21 mouse cellular contexts compared by ENCODE assay signal in the genomic region with DNA sequence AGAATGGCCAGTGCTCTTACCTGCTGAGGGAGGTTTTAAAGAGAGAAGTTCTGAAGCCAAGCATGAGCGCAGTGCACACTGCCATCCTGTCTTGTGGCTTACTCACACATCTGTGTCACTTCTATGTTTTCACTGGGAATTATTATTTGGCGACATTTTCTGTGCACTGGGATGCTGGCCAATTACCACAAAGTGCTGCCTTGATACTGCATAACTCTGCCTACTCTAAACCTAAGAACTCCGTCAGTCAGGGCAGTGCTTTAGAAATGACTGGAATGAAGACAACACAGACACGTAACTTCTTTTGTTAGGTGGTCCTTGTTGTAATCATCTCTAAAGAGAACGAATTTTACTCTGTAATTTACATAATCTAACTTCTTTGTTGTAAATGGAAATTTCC.
A peak's percentile ranks its signal among the peaks of the same experiment; 100 is the strongest.
DNase-seq lines count a peak whose midpoint lies in the region; ATAC-seq and TF ChIP-seq lines count a peak whose summit lies in the region.
"Had no signal": no experiment of that assay in that cellular context is flagged by ENCODE, and none has a peak within 500 bp of the region (broad histone marks: within the 10 kb centered on the region; RNA-seq: fewer than 3 reads in every experiment).

No protein-coding gene starts in this region.

- no peaks in the 10 kb centered on the region for H3K36me3 ChIP-seq in embryonic facial prominence, embryonic 14.5 days (ENCODE audit: control insufficient read depth, insufficient read depth, low read length)
- no peaks in the 10 kb centered on the region for H3K36me3 ChIP-seq in embryonic facial prominence, embryonic 10.5 days (replicated peaks)
- no peaks in the 10 kb centered on the region for H3K36me3 ChIP-seq in limb, embryonic 14.5 days (ENCODE audit: control insufficient read depth, insufficient read depth, low read length)
- no peaks in the 10 kb centered on the region for H3K36me3 ChIP-seq in limb, embryonic 10.5 days
- no peaks in the 10 kb centered on the region for H3K36me3 ChIP-seq in kidney, embryonic 14.5 days (ENCODE audit: control insufficient read depth, insufficient read depth, low read length)
- H3K36me3 ChIP-seq: heart, embryonic 12.5 days; limb, embryonic 13.5 days had no signal

- H3K4me3 ChIP-seq in embryonic facial prominence, embryonic 14.5 days (ENCODE audit: low read depth, low read length): no peak overlapping the region
- H3K4me3 ChIP-seq in embryonic facial prominence, embryonic 10.5 days: no peak overlapping the region
- no peak overlapping the region for H3K4me3 ChIP-seq in limb, embryonic 14.5 days (replicated peaks; ENCODE audit: low read length)
- H3K4me3 ChIP-seq in limb, embryonic 10.5 days: no peak overlapping the region
- no peak overlapping the region for H3K4me3 ChIP-seq in kidney, embryonic 14.5 days (ENCODE audit: low read length)
- H3K4me3 ChIP-seq: heart, embryonic 12.5 days; limb, embryonic 13.5 days; myocyte had no signal

- no peaks in the 10 kb centered on the region for H3K9me3 ChIP-seq in embryonic facial prominence, embryonic 14.5 days (ENCODE audit: control insufficient read depth, low read length)
- no peaks in the 10 kb centered on the region for H3K9me3 ChIP-seq in embryonic facial prominence, embryonic 10.5 days
- no peaks in the 10 kb centered on the region for H3K9me3 ChIP-seq in limb, embryonic 14.5 days (ENCODE audit: control insufficient read depth, low read length)
- no peaks in the 10 kb centered on the region for H3K9me3 ChIP-seq in limb, embryonic 10.5 days (replicated peaks)
- H3K9me3 ChIP-seq in kidney, embryonic 14.5 days (ENCODE audit: control insufficient read depth, low read length): no peaks in the 10 kb centered on the region
- H3K9me3 ChIP-seq: heart, embryonic 12.5 days; limb, embryonic 13.5 days had no signal

- H3K9ac ChIP-seq in embryonic facial prominence, embryonic 14.5 days (ENCODE audit: low read depth, low read length): no peak overlapping the region
- H3K9ac ChIP-seq in limb, embryonic 14.5 days (ENCODE audit: low read depth, low read length, severe bottlenecking): no peak overlapping the region
- H3K9ac ChIP-seq in kidney, embryonic 14.5 days (ENCODE audit: low read depth, low read length): no peak overlapping the region
- H3K9ac ChIP-seq: heart, embryonic 12.5 days; limb, embryonic 13.5 days; liver, embryonic 14.5 days had no signal

- no peak for ATAC-seq in embryonic facial prominence, embryonic 14.5 days (ENCODE audit: low read depth)
- ATAC-seq in limb, embryonic 14.5 days (ENCODE audit: low FRiP score, low read depth): no peak
- ATAC-seq in kidney, embryonic 14.5 days (ENCODE audit: low FRiP score, low TSS enrichment): no peak
- ATAC-seq: hindbrain, embryonic 16.5 days; intestine, postnatal 0 days; Patski had no signal

- DNase-seq in embryonic facial prominence, embryonic 14.5 days (ENCODE audit: low spot score): peak; percentile 17
- DNase-seq in embryonic facial prominence, embryonic 10.5 days (ENCODE audit: low spot score): no peak
- DNase-seq in limb, embryonic 14.5 days (ENCODE audit: low spot score): peak; percentile 38
- DNase-seq in limb, embryonic 10.5 days (ENCODE audit: low spot score): no peak
- peak; percentile 29 for DNase-seq in 3134 (ENCODE audit: extremely low read depth, insufficient read length, low spot score)
- peak; percentile 54 for DNase-seq in NIH3T3 (ENCODE audit: low read depth)
- no peak for DNase-seq in right cerebral cortex, postnatal 10 days (ENCODE audit: low spot score in 2 of 2)
- DNase-seq: cerebellum, adult 18-20 months; cerebellum, postnatal 36 days; midbrain, embryonic 14.5 days; right cerebral cortex, postnatal 14 days; spleen, adult 18-20 months; thymus, postnatal 25 days had no signal

- no peak for TF ChIP-seq POLR2A in limb, embryonic 14.5 days (IDR thresholded peaks at IDR 0.05; ENCODE audit: borderline replicate concordance, extremely low read depth, insufficient read depth, insufficient read length)

- no peak overlapping the region for H3K4me2 ChIP-seq in embryonic facial prominence, embryonic 14.5 days (ENCODE audit: low read depth, low read length)
- no peak overlapping the region for H3K4me2 ChIP-seq in limb, embryonic 14.5 days (replicated peaks; ENCODE audit: low read depth, low read length, severe bottlenecking)
- no peak overlapping the region for H3K4me2 ChIP-seq in kidney, embryonic 14.5 days (replicated peaks; ENCODE audit: low read depth, low read length)
- H3K4me2 ChIP-seq: heart, embryonic 12.5 days; limb, embryonic 13.5 days had no signal

- H3K4me1 ChIP-seq in embryonic facial prominence, embryonic 14.5 days (ENCODE audit: control insufficient read depth, insufficient read depth, low read length): peaks cover 6% of the 10 kb centered on the region
- no peaks in the 10 kb centered on the region for H3K4me1 ChIP-seq in embryonic facial prominence, embryonic 10.5 days
- no peaks in the 10 kb centered on the region for H3K4me1 ChIP-seq in limb, embryonic 14.5 days (ENCODE audit: control insufficient read depth, insufficient read depth, low read length)
- H3K4me1 ChIP-seq in limb, embryonic 10.5 days: 0 out of 2 replicates have a peak, but pooled peaks cover 3% of the 10 kb centered on the region
- no peaks in the 10 kb centered on the region for H3K4me1 ChIP-seq in kidney, embryonic 14.5 days (ENCODE audit: control insufficient read depth, insufficient read depth, low read length)
- H3K4me1 ChIP-seq: heart, embryonic 12.5 days had no signal

- 54% methylated on average over 5 of the region's 5 CpGs for WGBS in embryonic facial prominence, embryonic 14.5 days
- WGBS in embryonic facial prominence, embryonic 10.5 days: 85% methylated on average over 5 of the region's 5 CpGs
- 63% methylated on average over 5 of the region's 5 CpGs for WGBS in limb, embryonic 14.5 days
- WGBS in limb, embryonic 10.5 days: 90% methylated on average over 5 of the region's 5 CpGs
- WGBS in kidney, embryonic 14.5 days: 71% methylated on average over 5 of the region's 5 CpGs

- H3K27me3 ChIP-seq in embryonic facial prominence, embryonic 14.5 days (replicated peaks; ENCODE audit: control insufficient read depth, insufficient read depth, low read length): no peaks in the 10 kb centered on the region
- no peaks in the 10 kb centered on the region for H3K27me3 ChIP-seq in embryonic facial prominence, embryonic 10.5 days (replicated peaks; ENCODE audit: low read depth, poor library complexity, severe bottlenecking)
- no peaks in the 10 kb centered on the region for H3K27me3 ChIP-seq in limb, embryonic 14.5 days (ENCODE audit: control insufficient read depth, insufficient read depth, low read length)
- H3K27me3 ChIP-seq in limb, embryonic 10.5 days (ENCODE audit: low read depth, poor library complexity, severe bottlenecking): no peaks in the 10 kb centered on the region
- H3K27me3 ChIP-seq in kidney, embryonic 14.5 days (ENCODE audit: control insufficient read depth, insufficient read depth, low read length): no peaks in the 10 kb centered on the region
- H3K27me3 ChIP-seq: heart, embryonic 12.5 days; limb, embryonic 13.5 days; Patski had no signal

- no peak overlapping the region for H3K27ac ChIP-seq in embryonic facial prominence, embryonic 14.5 days (replicated peaks; ENCODE audit: low read depth, low read length)
- H3K27ac ChIP-seq in embryonic facial prominence, embryonic 10.5 days (replicated peaks): no peak overlapping the region
- no peak overlapping the region for H3K27ac ChIP-seq in limb, embryonic 14.5 days (replicated peaks; ENCODE audit: low read depth, low read length)
- H3K27ac ChIP-seq in limb, embryonic 10.5 days: no peak overlapping the region
- no peak overlapping the region for H3K27ac ChIP-seq in kidney, embryonic 14.5 days (ENCODE audit: low read depth, low read length)
- H3K27ac ChIP-seq: limb, embryonic 13.5 days; liver, embryonic 14.5 days had no signal

Comparison
In these comparisons a context has a peak if more than half of its experiments do, and no peak if none do; other contexts are left out.
1. DNase-seq: peak in embryonic facial prominence, embryonic 14.5 days (single experiment), limb, embryonic 14.5 days (single experiment), 3134 (single experiment) and NIH3T3 (single experiment); none in embryonic facial prominence, embryonic 10.5 days (single experiment), limb, embryonic 10.5 days (single experiment) and right cerebral cortex, postnatal 10 days (0 of 2).